Mouse (Mus musculus) monocyte, adult 5-6 weeks (primary cell): Measurements from ENCODE around the gene Rabggta. TPM values are rescaled to one million over a fixed set of nuclear protein-coding genes. Genes with fewer than 3 reads are reported as not detected.
A peak's percentile ranks its signal among the peaks of the same experiment; 100 is the strongest.

Experiments used
- ATAC-seq: fragments of 153-309, 156-312 bp; replicated peaks from 2 replicates; pipeline ENCODE4 v1.8.0; 2017; ENCODE audit warnings: mild to moderate bottlenecking; ENCODE audit not compliant: low TSS enrichment, insufficient number of reproducible peaks, severe bottlenecking, poor library complexity, low FRiP score
- total RNA-seq: library from RNA; stranded (forward); fragments of 200-1000, 200-491, 200-594 nt; gene quantifications from 3 replicates; pipeline ENCODE4 v1.2.3, GENCODE M21; 2017

Gene Rabggta
- total RNA-seq, 1 experiment from 2014 or later, result 20.8 TPM

- no peak for ATAC-seq
Observed at GRCm38 (mm10) chr14:55709509-55709908, 12.6 kb downstream of the Rabggta start.

GRCm38 (mm10) chr14:55707397-55707796 lies 14.7 kb downstream of the Rabggta start:
- ATAC-seq, result no peak

- ATAC-seq, result no peak
Observed at GRCm38 (mm10) chr14:55706051-55706600, 15.9 kb downstream of the Rabggta start.

GRCm38 (mm10) chr14:55702761-55703160 lies 19.3 kb downstream of the Rabggta start:
- ATAC-seq, result no peak

- no peak for ATAC-seq
Observed at GRCm38 (mm10) chr14:55701131-55701530, 20.9 kb downstream of the Rabggta start.

GRCm38 (mm10) chr14:55697226-55697625 lies 24.8 kb downstream of the Rabggta start:
- peak; percentile 92 for ATAC-seq

GRCm38 (mm10) chr14:55689433-55689832 lies 32.6 kb downstream of the Rabggta start:
- ATAC-seq, result no peak

- no peak for ATAC-seq
Observed at GRCm38 (mm10) chr14:55682118-55682493, 40.0 kb downstream of the Rabggta start.

- ATAC-seq, result peak; percentile 90
Observed at GRCm38 (mm10) chr14:55681160-55682117, 40.6 kb downstream of the Rabggta start, which contains the start of gene Tinf2. Gene Tinf2, minus strand, starts transcription at chr14:55681820.

GRCm38 (mm10) chr14:55677615-55678014 lies 44.4 kb downstream of the Rabggta start:
- ATAC-seq, result no peak

- ATAC-seq, result no peak
Observed at GRCm38 (mm10) chr14:55672741-55673060, 49.4 kb downstream of the Rabggta start.

GRCm38 (mm10) chr14:55671833-55672740 lies 50.0 kb downstream of the Rabggta start, which contains the start of the genes Gmpr2 and Nedd8:
Gene Gmpr2, plus strand, starts transcription at chr14:55671941.
Gene Nedd8, minus strand, starts transcription at chr14:55672124.
- ATAC-seq, result peak; percentile 100

GRCm38 (mm10) chr14:55671486-55671832 lies 50.6 kb downstream of the Rabggta start:
- ATAC-seq, result peak; percentile 10; the same call in 1 of the 2 replicates

Other genes starting within 250 kb of the Rabggta start
- gene Dhrs4, start 243.5 kb downstream of the Rabggta start, total RNA-seq, result 29.7 to 79.0 TPM (median 63.6 TPM) in 3 replicates
- gene Carmil3, start 231.6 kb downstream of the Rabggta start, total RNA-seq, result not detected in 3 replicates
- not detected in 3 replicates for gene Cpne6, start 211.8 kb downstream of the Rabggta start, total RNA-seq
- not detected in 3 replicates for gene Nrl, start 197.3 kb downstream of the Rabggta start, total RNA-seq
- 17.3 to 21.1 TPM (median 18.2 TPM) in 3 replicates for gene Pck2, start 182.0 kb downstream of the Rabggta start, total RNA-seq
- 70.5 to 154 TPM (median 91.7 TPM) in 3 replicates for gene Dcaf11, start 162.3 kb downstream of the Rabggta start, total RNA-seq
- 1.7 to 11.4 TPM in 2 of 3 replicates, not detected in the other for gene A730061H03Rik, start 161.9 kb downstream of the Rabggta start, total RNA-seq
- gene Fitm1, start 146.6 kb downstream of the Rabggta start, total RNA-seq, result not detected in 3 replicates
- gene Psme1, start 144.1 kb downstream of the Rabggta start, total RNA-seq, result 318 to 422 TPM (median 336 TPM) in 3 replicates
- gene Emc9, start 137.0 kb downstream of the Rabggta start, total RNA-seq, result 10.5 to 13.0 TPM (median 12.1 TPM) in 3 replicates
- gene Psme2, start 131.2 kb downstream of the Rabggta start, total RNA-seq, result 275 to 334 TPM (median 300 TPM) in 3 replicates
- 25.1 to 38.5 TPM (median 38.4 TPM) in 3 replicates for gene Rnf31, start 130.6 kb downstream of the Rabggta start, total RNA-seq
- gene Irf9, start 118.7 kb downstream of the Rabggta start, total RNA-seq, result 76.6 to 92.0 TPM (median 77.4 TPM) in 3 replicates
- gene Rec8, start 104.2 kb downstream of the Rabggta start, total RNA-seq, result 3.1 to 4.4 TPM (median 3.4 TPM) in 3 replicates
- 3.7 to 13.4 TPM (median 11.8 TPM) in 3 replicates for gene Ipo4, start 86.3 kb downstream of the Rabggta start, total RNA-seq
- gene Gm49378, start 84.4 kb downstream of the Rabggta start, total RNA-seq, result 1.9 to 2.0 TPM in 2 of 3 replicates, not detected in the other
- gene Tm9sf1, start 78.5 kb downstream of the Rabggta start, total RNA-seq, result 49.4 to 58.5 TPM (median 55.5 TPM) in 3 replicates
- gene Tssk4, start 72.1 kb downstream of the Rabggta start, total RNA-seq, result 0.58 TPM in 1 of 3 replicates, not detected in the others
- 41.8 to 53.9 TPM (median 42.8 TPM) in 3 replicates for gene Mdp1, start 61.8 kb downstream of the Rabggta start, total RNA-seq
- 24.7 to 33.1 TPM (median 25.6 TPM) in 3 replicates for gene Gmpr2, start 50.3 kb downstream of the Rabggta start, total RNA-seq
- gene Nedd8, start 50.1 kb downstream of the Rabggta start, total RNA-seq, result 224 to 272 TPM (median 230 TPM) in 3 replicates
- 42.6 to 96.3 TPM (median 46.5 TPM) in 3 replicates for gene Tinf2, start 40.4 kb downstream of the Rabggta start, total RNA-seq
- gene Tgm1, start 8.3 kb downstream of the Rabggta start, total RNA-seq, result 0.49 to 4.7 TPM (median 1.5 TPM) in 3 replicates
- gene Dhrs1, start 23.4 kb upstream of the Rabggta start, total RNA-seq, result 23.7 to 32.1 TPM (median 30.6 TPM) in 3 replicates
- gene Nop9, start 23.4 kb upstream of the Rabggta start, total RNA-seq, result 11.9 to 15.0 TPM (median 13.8 TPM) in 3 replicates
- gene Cideb, start 36.2 kb upstream of the Rabggta start, total RNA-seq, result 1.0 to 1.3 TPM in 2 of 3 replicates, not detected in the other
- gene Ltb4r2, start 39.2 kb upstream of the Rabggta start, total RNA-seq, result 0.10 to 1.2 TPM (median 0.29 TPM) in 3 replicates
- gene Ltb4r1, start 43.7 kb upstream of the Rabggta start, total RNA-seq, result 14.5 to 27.0 TPM (median 18.8 TPM) in 3 replicates
- gene Adcy4, start 61.8 kb upstream of the Rabggta start, total RNA-seq, result 2.2 to 4.2 TPM (median 2.5 TPM) in 3 replicates
- 18.7 to 37.5 TPM (median 30.9 TPM) in 3 replicates for gene Ripk3, start 66.6 kb upstream of the Rabggta start, total RNA-seq
- gene Nfatc4, start 100.9 kb upstream of the Rabggta start, total RNA-seq, result not detected in 3 replicates
- 0.10 to 0.75 TPM (median 0.49 TPM) in 3 replicates for gene Nynrin, start 131.7 kb upstream of the Rabggta start, total RNA-seq
- gene Cbln3, start 162.1 kb upstream of the Rabggta start, total RNA-seq, result 0.38 TPM in 1 of 3 replicates, not detected in the others
- 72.1 to 108 TPM (median 80.9 TPM) in 3 replicates for gene Khnyn, start 162.7 kb upstream of the Rabggta start, total RNA-seq
- 3.1 to 12.3 TPM (median 6.2 TPM) in 3 replicates for gene Sdr39u1, start 178.0 kb upstream of the Rabggta start, total RNA-seq
- 136 to 337 TPM (median 173 TPM) in 3 replicates for gene Cma1, start 222.4 kb upstream of the Rabggta start, total RNA-seq
- gene Cma2, start 228.7 kb upstream of the Rabggta start, total RNA-seq, result not detected in 3 replicates